Mouse (Mus musculus) right cerebral cortex, postnatal 36 days (tissue): Measurements from ENCODE around the gene Cxcl10.
"Not testable (repeated sequence)": the region's sequence is repeated elsewhere in the genome, so short reads cannot be mapped to it uniquely, and the experiment has no call there.

ENCODE experiments used
- DNase-seq, 2 experiments: peaks; one replicate each; pipeline ENCODE4 v3.0.0; 2022; ENCODE audit warnings: low spot score in 2 of 2, mixed read lengths in 1 of 2

Gene Cxcl10

GRCm38 (mm10) chr5:92369151-92369994 lies 20.7 kb upstream of the Cxcl10 start:
- peak; percentile 40 to 55 for DNase-seq

- no peak for DNase-seq
These were observed 19.7 kb upstream of the Cxcl10 start for GRCm38 (mm10) chr5:92368392-92368791.

- no peak for DNase-seq
These were observed 17.9 kb upstream of the Cxcl10 start for GRCm38 (mm10) chr5:92366565-92366964.

- no peak for DNase-seq
These were observed 16.5 kb upstream of the Cxcl10 start for GRCm38 (mm10) chr5:92365146-92365705.

- DNase-seq = no peak
These were observed 15.3 kb upstream of the Cxcl10 start for GRCm38 (mm10) chr5:92364011-92364410.

GRCm38 (mm10) chr5:92363179-92363578 lies 14.5 kb upstream of the Cxcl10 start:
- no peak for DNase-seq

GRCm38 (mm10) chr5:92358767-92359455 lies 10.2 kb upstream of the Cxcl10 start:
- DNase-seq = no peak

- DNase-seq = no peak
These were observed 9.3 kb upstream of the Cxcl10 start for GRCm38 (mm10) chr5:92358033-92358432.

GRCm38 (mm10) chr5:92353517-92353916 lies 4.8 kb upstream of the Cxcl10 start:
- DNase-seq = no peak

GRCm38 (mm10) chr5:92352716-92353115 lies 4.0 kb upstream of the Cxcl10 start:
- DNase-seq = not testable (repeated sequence)

GRCm38 (mm10) chr5:92349731-92350130 lies 1.0 kb upstream of the Cxcl10 start:
- no peak for DNase-seq

- DNase-seq = no peak
These were observed 3.7 kb downstream of the Cxcl10 start for GRCm38 (mm10) chr5:92345006-92345405.

GRCm38 (mm10) chr5:92340606-92341005 lies 8.1 kb downstream of the Cxcl10 start:
- no peak for DNase-seq

GRCm38 (mm10) chr5:92336743-92337142 lies 11.9 kb downstream of the Cxcl10 start:
- DNase-seq = no peak

- DNase-seq = no peak
These were observed 16.3 kb downstream of the Cxcl10 start for GRCm38 (mm10) chr5:92332359-92332840.

- no peak for DNase-seq
These were observed 16.9 kb downstream of the Cxcl10 start, which contains the start of gene Art3 for GRCm38 (mm10) chr5:92331635-92332338. TSS of gene Art3 (plus strand) at chr5:92331827.

GRCm38 (mm10) chr5:92331122-92331521 lies 17.6 kb downstream of the Cxcl10 start:
- DNase-seq = no peak

GRCm38 (mm10) chr5:92327929-92328328 lies 20.8 kb downstream of the Cxcl10 start, which contains the start of gene Cxcl9:
TSS of gene Cxcl9 (minus strand) at chr5:92328079.
- DNase-seq = no peak

- DNase-seq = no peak
These were observed 21.3 kb downstream of the Cxcl10 start for GRCm38 (mm10) chr5:92327367-92327766.

GRCm38 (mm10) chr5:92323264-92323663 lies 25.4 kb downstream of the Cxcl10 start:
- DNase-seq = no peak

- no peak for DNase-seq
These were observed 26.1 kb downstream of the Cxcl10 start for GRCm38 (mm10) chr5:92322612-92323011.
